Mouse (Mus musculus) hindbrain, embryonic 14.5 days (tissue): Measurements from ENCODE around the gene Aatf. TPM values are rescaled to one million over a fixed set of nuclear protein-coding genes. Genes with fewer than 3 reads are reported as not detected.

Source experiments
- ATAC-seq: fragments of 200-750 bp; cut with Nextera tagmentation; 2 replicates; pipeline ENCODE4 v1.8.0; 2017; ENCODE audit warnings: moderate number of reproducible peaks, mild to moderate bottlenecking, moderate TSS enrichment, moderate library complexity; ENCODE audit not compliant: low FRiP score
- DNase-seq: peaks from one replicate; pipeline ENCODE4 v3.0.0-alpha.2; 2015; ENCODE audit warnings: low spot score
- H3K27ac ChIP-seq: fragments of 300-500 bp; sonication (generic); 2 replicates; pipeline ENCODE4 v1.5.1; 2014; ENCODE audit warnings: mild to moderate bottlenecking, moderate library complexity
- H3K27me3 ChIP-seq: fragments of 300-500 bp; sonication (generic); 2 replicates; pipeline ENCODE4 v1.6.1; 2014; ENCODE audit warnings: mild to moderate bottlenecking, low read length, mixed read lengths; ENCODE audit not compliant: control insufficient read depth, insufficient read depth
- H3K36me3 ChIP-seq: fragments of 300-500 bp; sonication (generic); replicated peaks from 2 replicates; pipeline ENCODE4 v1.6.1; 2014; ENCODE audit not compliant: control insufficient read depth, insufficient read depth
- H3K4me1 ChIP-seq: fragments of 300-500 bp; sonication (generic); replicated peaks from 2 replicates; pipeline ENCODE4 v1.6.1; 2014; ENCODE audit warnings: antibody characterized with exemption, low read length, mixed read lengths; ENCODE audit not compliant: control insufficient read depth, insufficient read depth
- H3K4me2 ChIP-seq: fragments of 300-500 bp; sonication (generic); replicated peaks from 2 replicates; pipeline ENCODE4 v1.6.1; 2014; ENCODE audit warnings: mild to moderate bottlenecking, moderate library complexity
- H3K4me3 ChIP-seq: fragments of 300-500 bp; sonication (generic); replicated peaks from 2 replicates; pipeline ENCODE4 v1.5.1; 2014; ENCODE audit warnings: mild to moderate bottlenecking, low read length
- H3K9ac ChIP-seq: fragments of 300-500 bp; sonication (generic); 2 replicates; pipeline ENCODE4 v1.6.1; 2014
- H3K9me3 ChIP-seq: fragments of 300-500 bp; sonication (generic); 2 replicates; pipeline ENCODE4 v1.6.1; 2016; ENCODE audit warnings: low read length; ENCODE audit not compliant: control insufficient read depth
- WGBS: fragments of 180-500 bp; shearing (Covaris S2); extraction: QIAGEN DNeasy Blood & Tissue Kit; methylation state at CpG from one replicate; pipeline ENCODE4 v1.1.7; 2014; 5-methylcytosine and 5-hydroxymethylcytosine counted together
- polyA plus RNA-seq: library from polyadenylated mRNA; unstranded; fragments of >200 nt; fragmentation: Nextera tagmentation; extraction: Ambion mirVana; gene quantifications from 2 replicates; pipeline ENCODE4 v1.2.1, GENCODE M21; 2014

The Aatf gene
- polyA plus RNA-seq, 1 experiment from 2014 or later, result 45.3 TPM

DNA sequence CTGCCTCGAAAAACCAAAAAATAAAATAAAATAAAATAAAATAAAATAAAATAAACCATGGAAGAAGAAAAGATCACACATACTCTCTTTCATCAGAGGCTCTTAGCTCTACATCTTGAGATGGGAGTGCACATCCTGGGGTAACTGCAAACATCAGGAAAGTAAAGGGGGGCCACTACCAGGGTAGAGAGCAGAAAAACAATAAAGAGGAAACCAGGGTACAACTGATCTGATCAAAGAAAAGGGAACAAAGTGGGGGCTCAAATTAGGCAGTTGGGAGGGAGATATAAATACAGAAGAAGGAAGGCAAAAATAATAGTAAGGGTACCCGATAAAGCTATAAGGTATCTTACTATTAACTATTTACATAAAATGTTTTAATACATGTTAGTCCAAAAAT lies 36.7 kb downstream of the Aatf start:
- Histone ChIP-seq H3K9me3 (no peaks in the 10 kb centered on the region), H3K4me1 (peaks cover 12% of the 10 kb centered on the region), H3K4me2 (no peak overlapping the region), H3K9ac (no peak overlapping the region), H3K4me3 (no peak overlapping the region), H3K27ac (no peak overlapping the region), H3K27me3 (no peaks in the 10 kb centered on the region), H3K36me3 (peaks cover 4% of the 10 kb centered on the region; the same call in 1 of the 2 replicates)
- DNase-seq, result no peak
- 97% methylated on average over 2 of the region's 2 CpGs for WGBS
- no peak for ATAC-seq

DNA sequence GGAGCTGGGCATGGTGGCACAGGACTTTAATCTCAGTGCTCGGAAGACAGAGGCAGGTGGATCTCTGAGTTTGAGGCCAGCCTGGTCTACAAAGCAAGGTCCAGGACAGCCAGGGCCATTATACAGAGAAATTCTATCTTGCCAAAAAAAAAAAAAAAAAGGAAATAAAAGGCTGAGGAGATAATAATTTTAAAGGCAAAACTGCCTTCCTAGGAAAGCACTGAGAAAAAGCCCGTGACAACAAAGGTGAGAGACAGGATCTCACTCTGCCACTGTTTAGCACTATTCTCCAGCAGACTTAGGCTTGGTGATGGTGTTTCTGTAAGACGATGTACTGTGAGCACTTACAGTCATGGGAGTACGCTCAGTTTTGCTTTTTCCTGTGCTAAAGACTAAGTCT lies 37.3 kb downstream of the Aatf start:
- 94% methylated on average over 4 of the region's 4 CpGs for WGBS
- no peak overlapping the region for H3K9ac ChIP-seq

DNA sequence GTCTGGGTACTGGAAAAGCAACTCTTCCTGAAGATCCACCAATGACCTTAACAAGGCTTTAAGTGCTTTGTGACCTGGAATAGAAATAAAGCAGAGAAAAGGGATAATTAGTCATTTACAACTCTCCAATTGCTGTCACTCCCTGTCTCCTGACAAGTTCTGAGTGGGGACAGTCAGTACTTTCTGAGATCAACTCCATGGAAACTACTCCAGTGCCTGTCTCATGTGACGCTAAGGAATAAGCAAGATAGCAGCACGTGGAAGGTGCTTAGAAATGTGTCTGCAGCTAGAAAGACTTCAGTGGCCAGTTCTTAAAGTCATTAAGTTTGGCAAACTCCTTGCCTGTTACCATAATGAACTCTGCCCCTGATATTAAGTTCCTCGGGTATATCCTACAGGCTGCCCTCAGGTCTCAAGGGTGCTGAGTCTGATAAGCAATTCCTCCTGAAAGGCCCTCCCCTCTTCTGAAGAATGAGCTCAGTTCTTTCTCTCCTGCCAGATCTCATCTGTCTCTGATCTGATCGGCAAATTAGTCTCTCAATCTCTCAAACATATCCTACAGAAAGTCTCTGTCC lies 40.1 kb downstream of the Aatf start:
- no peaks in the 10 kb centered on the region for H3K27me3 ChIP-seq
- no peak overlapping the region for H3K4me2 ChIP-seq
- H3K4me1 ChIP-seq, result no peaks in the 10 kb centered on the region
- 90% methylated on average over 4 of the region's 4 CpGs for WGBS
- H3K9ac ChIP-seq, result no peak overlapping the region
- ATAC-seq, result no peak
- peaks cover 21% of the 10 kb centered on the region for H3K36me3 ChIP-seq
- no peak overlapping the region for H3K27ac ChIP-seq
- no peak overlapping the region for H3K4me3 ChIP-seq
- DNase-seq, result no peak
- H3K9me3 ChIP-seq, result no peaks in the 10 kb centered on the region

More for the DNA sequence above, 37.3 kb downstream of the Aatf start:
- Histone ChIP-seq H3K27me3 (no peaks in the 10 kb centered on the region), H3K4me2 (no peak overlapping the region), H3K4me3 (no peak overlapping the region), H3K4me1 (peaks cover 5% of the 10 kb centered on the region), H3K36me3 (peaks cover 9% of the 10 kb centered on the region), H3K9me3 (no peaks in the 10 kb centered on the region), H3K27ac (no peak overlapping the region)
- no peak for DNase-seq
- ATAC-seq, result no peak

DNA sequence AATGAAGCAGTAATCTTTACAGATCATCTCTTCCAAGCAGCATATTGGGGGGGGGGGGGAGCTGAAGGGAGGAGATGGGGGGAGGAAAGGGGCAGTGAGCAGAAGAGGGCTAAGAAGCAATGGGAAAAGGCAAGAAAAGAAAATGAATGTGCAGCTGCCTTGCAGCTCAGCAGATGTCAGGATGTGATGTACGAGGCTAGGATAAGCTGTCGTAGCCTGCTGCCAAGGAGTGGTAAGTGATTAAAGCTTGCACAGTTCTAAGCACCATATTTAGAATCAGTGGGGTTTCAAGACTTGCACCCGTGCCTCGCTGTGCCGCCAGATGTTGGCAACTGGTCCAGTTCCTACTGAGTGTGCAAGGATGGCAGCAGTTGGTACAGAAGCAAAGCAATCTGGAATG lies 48.8 kb downstream of the Aatf start:
- Histone ChIP-seq H3K9ac (no peak overlapping the region), H3K4me2 (no peak overlapping the region), H3K27ac (peak overlapping the region; percentile 52), H3K4me1 (no peaks in the 10 kb centered on the region), H3K9me3 (no peaks in the 10 kb centered on the region), H3K36me3 (peaks cover 13% of the 10 kb centered on the region; the same call in 1 of the 2 replicates), H3K4me3 (no peak overlapping the region), H3K27me3 (no peaks in the 10 kb centered on the region)
- 53% methylated on average over 5 of the region's 5 CpGs for WGBS
- DNase-seq (peak; percentile 49), ATAC-seq (peak; percentile 57; the same call in 1 of the 2 replicates)

DNA sequence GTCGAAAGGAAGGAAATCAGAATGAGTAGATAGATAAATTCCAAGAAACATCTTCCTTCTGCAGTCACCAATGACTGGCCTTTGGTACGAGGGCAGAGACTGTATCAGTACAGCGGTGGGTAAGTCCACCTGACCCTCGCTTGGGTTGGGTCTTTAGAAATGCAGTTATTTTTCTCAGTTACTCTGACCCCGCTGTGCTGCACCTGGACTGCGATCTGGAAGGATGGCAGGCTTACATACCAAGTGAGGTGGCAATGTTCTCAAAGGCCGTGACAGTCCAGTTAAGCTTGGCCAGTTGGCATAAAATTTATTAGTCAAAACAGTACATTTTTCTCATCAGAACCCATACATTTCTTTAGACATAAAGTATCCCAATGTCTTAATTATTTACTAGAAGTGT lies 59.4 kb downstream of the Aatf start:
- H3K36me3 ChIP-seq, result no peaks in the 10 kb centered on the region
- no peak overlapping the region for H3K4me3 ChIP-seq
- H3K4me2 ChIP-seq, result no peak overlapping the region
- no peak for DNase-seq
- H3K27me3 ChIP-seq, result no peaks in the 10 kb centered on the region
- ATAC-seq, result no peak
- 93% methylated on average over 7 of the region's 7 CpGs for WGBS
- H3K9me3 ChIP-seq, result no peaks in the 10 kb centered on the region
- H3K9ac ChIP-seq, result no peak overlapping the region
- H3K4me1 ChIP-seq, result 0 out of 2 replicates have a peak, but pooled peaks cover 2% of the 10 kb centered on the region
- H3K27ac ChIP-seq, result no peak overlapping the region

GRCm38 (mm10) chr11:84442554-84443331 lies 70.6 kb downstream of the Aatf start:
- Histone ChIP-seq H3K9me3 (no peaks in the 10 kb centered on the region), H3K9ac (no peak overlapping the region), H3K4me3 (no peak overlapping the region), H3K36me3 (peaks cover 28% of the 10 kb centered on the region), H3K27ac (no peak overlapping the region), H3K4me1 (no peaks in the 10 kb centered on the region), H3K4me2 (no peak overlapping the region), H3K27me3 (no peaks in the 10 kb centered on the region)
- no peak for DNase-seq
- 90% methylated on average over 4 of the region's 4 CpGs for WGBS
- ATAC-seq, result no peak

GRCm38 (mm10) chr11:84440402-84440801 lies 72.9 kb downstream of the Aatf start:
- no peak overlapping the region for H3K27ac ChIP-seq
- H3K4me1 ChIP-seq, result no peaks in the 10 kb centered on the region
- peaks cover 27% of the 10 kb centered on the region for H3K36me3 ChIP-seq
- 91% methylated on average over 3 of the region's 3 CpGs for WGBS
- H3K4me3 ChIP-seq, result no peak overlapping the region
- H3K27me3 ChIP-seq, result no peaks in the 10 kb centered on the region
- H3K9me3 ChIP-seq, result no peaks in the 10 kb centered on the region
- ATAC-seq, result no peak
- no peak for DNase-seq
- no peak overlapping the region for H3K9ac ChIP-seq
- H3K4me2 ChIP-seq, result no peak overlapping the region

DNA sequence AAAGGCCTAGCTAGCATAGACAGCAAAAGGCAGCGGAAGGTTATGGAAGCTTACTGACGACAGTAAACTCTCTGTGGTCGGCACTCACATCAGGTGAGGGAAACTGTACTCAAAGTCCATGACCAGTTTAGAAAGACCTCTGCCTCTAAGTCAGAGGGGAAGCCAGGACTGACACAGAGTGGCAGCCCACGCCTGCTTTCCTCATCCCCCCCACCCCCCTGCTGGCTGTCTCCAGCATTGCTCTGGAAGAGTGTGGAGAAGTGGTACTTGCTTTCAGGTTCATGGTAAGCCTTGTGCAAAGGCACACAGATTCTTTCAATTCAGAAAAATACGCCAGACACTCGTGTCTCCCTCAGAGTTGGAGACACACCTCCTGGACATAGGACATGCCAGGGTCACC lies 78.4 kb downstream of the Aatf start:
- ATAC-seq, result no peak
- H3K4me2 ChIP-seq, result no peak overlapping the region
- H3K9ac ChIP-seq, result no peak overlapping the region
- no peaks in the 10 kb centered on the region for H3K36me3 ChIP-seq
- 67% methylated on average over 6 of the region's 6 CpGs for WGBS
- H3K9me3 ChIP-seq, result no peaks in the 10 kb centered on the region
- no peaks in the 10 kb centered on the region for H3K27me3 ChIP-seq
- H3K4me3 ChIP-seq, result no peak overlapping the region
- no peak for DNase-seq
- no peaks in the 10 kb centered on the region for H3K4me1 ChIP-seq
- no peak overlapping the region for H3K27ac ChIP-seq

- DNase-seq, result no peak
- no peak overlapping the region for H3K27ac ChIP-seq
- 78% methylated on average over 4 of the region's 4 CpGs for WGBS
Observed at GRCm38 (mm10) chr11:84430336-84430735, 83.0 kb downstream of the Aatf start.

More at GRCm38 (mm10) chr11:84430336-84430735, 83.0 kb downstream of the Aatf start:
- H3K4me1 ChIP-seq, result peaks cover 8% of the 10 kb centered on the region; the same call in 1 of the 2 replicates
- H3K27me3 ChIP-seq, result no peaks in the 10 kb centered on the region
- ATAC-seq, result no peak
- H3K9ac ChIP-seq, result no peak overlapping the region
- H3K4me3 ChIP-seq, result no peak overlapping the region
- no peak overlapping the region for H3K4me2 ChIP-seq
- no peaks in the 10 kb centered on the region for H3K36me3 ChIP-seq
- no peaks in the 10 kb centered on the region for H3K9me3 ChIP-seq
